ENCODE assay signal across 17 mouse cellular contexts in the genomic region with DNA sequence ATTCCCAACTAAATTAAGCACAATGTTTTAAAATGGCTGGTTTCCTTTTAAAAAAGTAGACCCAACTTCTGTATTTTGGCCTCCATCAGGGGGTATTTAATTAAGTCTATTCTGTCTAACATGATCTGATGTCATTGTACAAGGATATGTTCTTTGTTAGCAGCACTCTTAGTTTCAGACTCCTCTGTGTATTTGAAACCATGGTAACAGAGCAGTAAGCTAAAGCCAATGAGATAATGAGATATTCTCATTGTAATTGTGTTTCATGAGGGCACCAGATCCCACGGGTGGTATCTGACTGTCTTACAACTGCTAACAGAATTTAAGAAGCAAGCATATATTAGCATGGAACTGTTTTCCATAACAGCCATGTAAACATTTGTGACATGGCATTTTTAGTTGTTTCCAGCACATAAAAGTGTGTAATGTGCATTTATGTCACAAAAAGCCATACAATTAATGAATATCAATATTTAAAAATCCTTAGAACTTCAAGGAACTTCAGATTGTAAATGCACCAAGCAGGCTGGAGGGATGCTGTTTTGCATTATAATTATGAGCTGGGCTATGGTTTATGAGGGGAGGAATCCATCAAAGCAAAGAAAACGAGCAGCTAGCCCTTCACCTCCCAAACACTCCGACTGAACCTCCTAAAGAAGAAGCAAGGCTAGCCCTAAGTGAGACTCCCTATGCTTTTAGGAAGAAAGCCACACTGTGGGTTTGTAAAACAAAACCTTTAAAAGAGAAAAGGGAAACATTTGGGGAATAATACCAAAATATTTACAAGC.
DNase-seq lines count a peak whose midpoint lies in the region; ATAC-seq lines count a peak whose summit lies in the region.
"Had no signal": no experiment of that assay in that cellular context is flagged by ENCODE, and none has a peak within 500 bp of the region (broad histone marks: within the 10 kb centered on the region; RNA-seq: fewer than 3 reads in every experiment).

No protein-coding gene starts in this region.

- WGBS in hindbrain, embryonic 10.5 days, result 47% methylated on average over 3 of the region's 3 CpGs
- WGBS in limb, embryonic 12.5 days, result 23% methylated on average over 3 of the region's 3 CpGs
- 23% methylated on average over 3 of the region's 3 CpGs for WGBS in neural tube, embryonic 13.5 days

- no peak overlapping the region for H3K9ac ChIP-seq in limb, embryonic 12.5 days (replicated peaks)
- H3K9ac ChIP-seq in neural tube, embryonic 13.5 days, result no peak overlapping the region
- H3K9ac ChIP-seq: heart, embryonic 15.5 days; liver, postnatal 0 days had no signal

- DNase-seq in embryo, embryonic 10.5 days (ENCODE audit: low spot score), result peak; percentile 42
- no peak for DNase-seq in embryo, embryonic 9.5 days (ENCODE audit: extremely low spot score)
- no peak for DNase-seq in hindbrain, embryonic 10.5 days (ENCODE audit: low spot score)
- DNase-seq in cerebellum, postnatal 14 days, result no peak
- no peak for DNase-seq in cerebellum, postnatal 10 days
- DNase-seq: cerebellum, adult 9-10 months; left cerebral cortex, postnatal 4 days; liver, postnatal 0 days; lung, postnatal 36 days had no signal

- no peak overlapping the region for H3K4me3 ChIP-seq in hindbrain, embryonic 10.5 days
- no peak overlapping the region for H3K4me3 ChIP-seq in limb, embryonic 12.5 days (replicated peaks)
- no peak overlapping the region for H3K4me3 ChIP-seq in neural tube, embryonic 13.5 days
- H3K4me3 ChIP-seq: heart, embryonic 15.5 days; myocyte had no signal

- H3K4me2 ChIP-seq in limb, embryonic 12.5 days, result peak overlapping the region; percentile 47; the same call in 1 of the 2 replicates
- H3K4me2 ChIP-seq in neural tube, embryonic 13.5 days, result no peak overlapping the region
- H3K4me2 ChIP-seq: heart, embryonic 15.5 days had no signal

- H3K4me1 ChIP-seq in hindbrain, embryonic 10.5 days (replicated peaks), result peaks cover 28% of the 10 kb centered on the region
- peaks cover 23% of the 10 kb centered on the region for H3K4me1 ChIP-seq in limb, embryonic 12.5 days (replicated peaks)
- peaks cover 33% of the 10 kb centered on the region for H3K4me1 ChIP-seq in neural tube, embryonic 13.5 days (replicated peaks)
- H3K4me1 ChIP-seq: heart, embryonic 15.5 days had no signal

- ATAC-seq in limb, embryonic 12.5 days (ENCODE audit: insufficient number of reproducible peaks, insufficient read depth, low FRiP score, low TSS enrichment, low read depth), result no peak
- ATAC-seq in neural tube, embryonic 13.5 days (ENCODE audit: low read depth), result peak; percentile 91
- ATAC-seq in inflammation-experienced regulatory T-cells, adult 6 months, result no peak
- ATAC-seq: liver, postnatal 0 days; Patski had no signal

- H3K9me3 ChIP-seq in hindbrain, embryonic 10.5 days, result 0 out of 2 replicates have a peak, but pooled peaks cover 4% of the 10 kb centered on the region
- peaks cover 5% of the 10 kb centered on the region; the same call in 1 of the 2 replicates for H3K9me3 ChIP-seq in limb, embryonic 12.5 days
- H3K9me3 ChIP-seq in neural tube, embryonic 13.5 days, result no peaks in the 10 kb centered on the region
- H3K9me3 ChIP-seq: heart, embryonic 15.5 days had no signal

- 0 out of 2 replicates have a peak overlapping the region, but pooled peaks have one; percentile 5 for H3K27ac ChIP-seq in hindbrain, embryonic 10.5 days
- H3K27ac ChIP-seq in limb, embryonic 12.5 days, result no peak overlapping the region
- H3K27ac ChIP-seq in neural tube, embryonic 13.5 days (replicated peaks), result peak overlapping the region; percentile 78
- H3K27ac ChIP-seq: heart, embryonic 15.5 days; kidney, postnatal 0 days had no signal

- no peaks in the 10 kb centered on the region for H3K27me3 ChIP-seq in hindbrain, embryonic 10.5 days (ENCODE audit: insufficient read depth, poor library complexity, severe bottlenecking)
- 0 out of 2 replicates have a peak, but pooled peaks cover 6% of the 10 kb centered on the region for H3K27me3 ChIP-seq in limb, embryonic 12.5 days
- no peaks in the 10 kb centered on the region for H3K27me3 ChIP-seq in neural tube, embryonic 13.5 days
- H3K27me3 ChIP-seq: CH12.LX; heart, embryonic 15.5 days had no signal

- no peaks in the 10 kb centered on the region for H3K36me3 ChIP-seq in hindbrain, embryonic 10.5 days
- no peaks in the 10 kb centered on the region for H3K36me3 ChIP-seq in limb, embryonic 12.5 days
- no peaks in the 10 kb centered on the region for H3K36me3 ChIP-seq in neural tube, embryonic 13.5 days
- H3K36me3 ChIP-seq: heart, embryonic 15.5 days had no signal
